Mouse (Mus musculus): Measurements from ENCODE around the gene BC016579.

DNA sequence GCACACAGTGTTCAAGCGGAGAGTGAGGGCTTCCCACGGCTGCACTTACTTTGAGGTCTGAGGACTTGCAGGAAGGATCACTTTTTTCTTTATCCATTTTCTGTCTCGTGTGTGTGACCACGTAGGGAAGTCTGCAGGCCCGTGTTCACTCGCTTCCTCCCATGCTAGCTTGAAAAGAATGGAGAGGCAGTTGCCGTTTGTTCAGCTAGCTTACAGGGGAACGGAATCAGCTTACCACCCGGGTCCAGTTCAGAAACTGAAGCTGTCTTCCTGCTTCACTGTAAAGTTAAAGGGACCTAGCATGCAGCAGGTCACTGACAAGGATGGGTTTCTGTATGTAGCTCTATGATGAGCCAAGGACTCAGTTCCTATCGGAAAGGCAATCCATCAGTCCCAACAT, 39.7 kb upstream of the BC016579 start, which contains the start of gene Tmprss7:
- TF ChIP-seq POLR2A (IDR thresholded peaks at IDR 0.05; ENCODE audit: borderline replicate concordance, insufficient read depth, low read length) (no peak), CTCF (IDR thresholded peaks at IDR 0.05; ENCODE audit: borderline replicate concordance, insufficient read depth, low read depth, low read length) (no peak)

All from cerebellum, adult 2 months (tissue).